Mouse (Mus musculus) limb, embryonic 10.5 days (tissue): ENCODE data around the gene Hmg20a. TPM values are rescaled to one million over a fixed set of nuclear protein-coding genes. Genes with fewer than 3 reads are reported as not detected.
A peak's percentile ranks its signal among the peaks of the same experiment; 100 is the strongest.

Source experiments
- DNase-seq: peaks from one replicate; pipeline ENCODE4 v3.0.0-alpha.2; 2017; ENCODE audit warnings: low spot score
- H3K27ac ChIP-seq: fragments of 300-500 bp; sonication (generic); 2 replicates; pipeline ENCODE4 v1.5.1; 2016; ENCODE audit warnings: mild to moderate bottlenecking
- H3K27me3 ChIP-seq: fragments of 300-500 bp; sonication (generic); 2 replicates; pipeline ENCODE4 v1.6.1; 2016; ENCODE audit warnings: low read depth, mild to moderate bottlenecking; ENCODE audit not compliant: poor library complexity, severe bottlenecking
- H3K36me3 ChIP-seq: fragments of 300-500 bp; sonication (generic); 2 replicates; pipeline ENCODE4 v1.6.1; 2016; ENCODE audit warnings: mild to moderate bottlenecking, moderate library complexity
- H3K4me1 ChIP-seq: fragments of 300-500 bp; sonication (generic); 2 replicates; pipeline ENCODE4 v1.6.1; 2016
- H3K4me3 ChIP-seq: fragments of 300-500 bp; sonication (generic); 2 replicates; pipeline ENCODE4 v1.5.1; 2016; ENCODE audit warnings: mild to moderate bottlenecking, moderate library complexity
- H3K9me3 ChIP-seq: fragments of 300-500 bp; sonication (generic); replicated peaks from 2 replicates; pipeline ENCODE4 v1.6.1; 2016; ENCODE audit warnings: mild to moderate bottlenecking
- WGBS: fragments of 180-500 bp; shearing (Covaris S2); methylation state at CpG from one replicate; pipeline ENCODE4 v1.1.7; 2016; 5-methylcytosine and 5-hydroxymethylcytosine counted together
- polyA plus RNA-seq: library from polyadenylated mRNA; unstranded; fragments of >200 nt; fragmentation: Nextera tagmentation; extraction: Ambion mirVana; gene quantifications from 2 replicates; pipeline ENCODE4 v1.2.1, GENCODE M21; 2016

Gene Hmg20a
- polyA plus RNA-seq, 1 experiment from 2014 or later: 67.5 TPM

DNA sequence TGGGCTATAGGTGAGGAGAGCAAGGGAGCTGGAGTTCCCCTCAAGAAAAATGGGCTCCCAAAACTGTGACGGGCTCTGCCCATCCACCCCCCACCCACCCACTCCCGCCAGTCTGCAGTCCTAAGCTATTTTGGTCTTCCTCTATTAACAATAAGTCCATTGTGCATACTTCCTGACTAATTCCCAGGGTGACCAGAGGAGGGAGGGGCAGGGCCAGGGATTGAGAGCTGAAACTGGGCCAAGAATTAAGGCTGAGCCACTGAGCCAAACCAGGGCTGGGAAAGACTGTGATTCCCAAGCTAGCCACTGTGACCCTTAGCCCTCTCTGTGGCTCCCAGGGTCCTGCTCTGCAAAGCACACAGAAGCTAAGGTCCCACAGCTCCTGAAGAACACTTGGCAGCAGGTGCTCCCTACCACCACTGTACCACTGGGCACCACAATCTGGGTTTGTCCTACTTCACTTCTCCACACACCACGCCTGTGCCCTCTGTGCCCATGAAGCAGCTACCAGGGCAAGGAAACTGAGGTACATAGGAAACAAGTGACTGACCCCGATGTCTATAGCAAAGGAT lies 98.4 kb downstream of the Hmg20a start:
- DNase-seq: no peak
- no peaks in the 10 kb centered on the region for H3K27me3 ChIP-seq
- no peak overlapping the region for H3K4me3 ChIP-seq
- no peaks in the 10 kb centered on the region for H3K9me3 ChIP-seq
- WGBS: 78% methylated on average over 4 of the region's 4 CpGs
- no peaks in the 10 kb centered on the region for H3K36me3 ChIP-seq
- H3K4me1 ChIP-seq: peaks cover 18% of the 10 kb centered on the region
- peak overlapping the region; percentile 36 for H3K27ac ChIP-seq

DNA sequence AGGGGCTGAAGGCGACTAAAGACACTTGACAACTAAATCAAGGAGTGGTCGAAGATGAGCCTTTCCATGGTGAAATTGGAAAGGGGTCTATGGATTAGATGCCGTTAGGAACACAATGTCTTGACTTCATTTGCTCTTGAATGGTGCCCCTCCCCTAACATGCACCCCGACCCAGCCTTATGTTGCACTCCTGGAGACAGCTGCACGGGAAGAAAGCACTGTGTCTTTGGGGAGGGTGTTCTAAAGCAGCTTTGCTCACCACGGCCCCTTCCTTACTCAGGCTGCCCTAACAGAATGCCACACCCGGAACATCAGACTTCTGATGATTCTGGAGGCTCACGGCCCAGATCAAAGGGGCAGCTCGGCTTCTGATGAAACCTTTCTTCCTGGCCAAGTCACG lies 103.9 kb downstream of the Hmg20a start:
- 50% methylated on average over 10 of the region's 10 CpGs for WGBS
- DNase-seq: no peak

DNA sequence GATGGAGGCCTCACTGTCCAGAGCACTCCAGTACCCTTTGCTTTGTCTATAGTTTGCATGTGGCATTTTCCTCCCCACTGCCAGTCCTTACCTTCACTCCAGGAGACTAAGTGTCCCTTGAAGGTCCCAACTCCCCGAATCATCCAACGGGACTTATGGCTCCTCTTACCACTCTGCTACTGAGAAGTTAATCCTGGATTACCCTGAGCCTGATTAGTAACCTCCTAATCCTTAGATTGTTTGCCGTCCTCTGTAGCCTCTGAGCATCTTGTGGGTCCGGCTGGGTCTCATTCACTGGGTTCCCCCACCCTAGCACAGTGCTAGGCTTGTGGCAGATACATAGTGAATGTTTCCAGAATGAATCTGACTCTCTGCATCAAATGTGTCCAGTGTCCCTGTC lies 109.5 kb downstream of the Hmg20a start:
- no peaks in the 10 kb centered on the region for H3K9me3 ChIP-seq
- DNase-seq: no peak
- H3K4me3 ChIP-seq: no peak overlapping the region
- no peaks in the 10 kb centered on the region for H3K27me3 ChIP-seq
- H3K4me1 ChIP-seq: no peaks in the 10 kb centered on the region
- H3K27ac ChIP-seq: no peak overlapping the region
- 88% methylated on average over 4 of the region's 4 CpGs for WGBS
- H3K36me3 ChIP-seq: no peaks in the 10 kb centered on the region

More for the DNA sequence above, 103.9 kb downstream of the Hmg20a start:
- Histone ChIP-seq H3K27ac (no peak overlapping the region), H3K36me3 (no peaks in the 10 kb centered on the region), H3K4me3 (no peak overlapping the region), H3K9me3 (no peaks in the 10 kb centered on the region), H3K27me3 (no peaks in the 10 kb centered on the region), H3K4me1 (peaks cover under 1% of the 10 kb centered on the region; the same call in 1 of the 2 replicates)

DNA sequence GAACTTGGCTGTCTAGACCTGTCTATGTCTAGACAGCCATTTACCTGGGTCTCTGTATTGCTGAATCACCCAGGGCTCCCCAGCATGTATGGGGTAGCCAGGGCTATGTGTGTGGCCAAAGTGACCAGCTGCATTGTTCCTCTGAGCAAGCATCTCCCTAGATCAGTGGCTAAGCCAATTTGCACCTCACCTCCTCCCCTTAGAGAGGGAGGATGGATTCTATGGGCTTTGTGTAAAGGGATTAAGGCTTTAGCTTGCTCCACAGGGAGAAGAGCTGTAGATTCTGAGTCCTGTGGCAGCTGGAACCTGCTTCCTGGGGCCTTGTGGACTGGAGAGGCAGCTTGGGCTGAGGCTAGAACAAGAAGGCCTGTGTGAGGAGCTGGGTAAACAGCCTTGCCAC lies 113.6 kb downstream of the Hmg20a start:
- no peak overlapping the region for H3K27ac ChIP-seq
- no peaks in the 10 kb centered on the region for H3K36me3 ChIP-seq
- no peak for DNase-seq
- no peak overlapping the region for H3K4me3 ChIP-seq
- H3K27me3 ChIP-seq: peaks cover 21% of the 10 kb centered on the region; the same call in 1 of the 2 replicates
- H3K4me1 ChIP-seq: peaks cover 24% of the 10 kb centered on the region
- no peaks in the 10 kb centered on the region for H3K9me3 ChIP-seq

DNA sequence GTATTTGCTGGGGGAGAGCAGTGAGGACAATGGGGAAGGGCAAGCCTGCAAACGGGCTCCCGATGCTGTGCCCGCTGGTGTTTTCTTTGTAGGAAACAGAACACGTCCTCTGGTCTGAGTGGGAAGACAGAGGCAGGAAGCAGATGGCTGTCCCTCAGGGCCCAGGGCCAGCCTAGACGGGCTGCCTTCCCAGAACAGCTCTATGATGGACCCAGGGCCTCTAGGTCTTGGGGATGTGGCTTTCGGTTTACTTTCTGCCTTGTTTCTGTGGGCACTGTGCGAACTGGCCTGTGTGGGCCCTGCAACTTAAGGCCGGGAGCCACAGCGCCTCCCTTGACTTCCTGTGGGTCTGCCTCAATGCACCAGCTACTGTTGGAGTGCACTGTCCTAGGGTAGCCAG lies 115.5 kb downstream of the Hmg20a start:
- peaks cover 40% of the 10 kb centered on the region for H3K27me3 ChIP-seq
- no peak overlapping the region for H3K4me3 ChIP-seq
- WGBS: 76% methylated on average over 9 of the region's 9 CpGs
- H3K4me1 ChIP-seq: peaks cover 25% of the 10 kb centered on the region
- peak overlapping the region; percentile 66; the same call in 1 of the 2 replicates for H3K27ac ChIP-seq
- no peaks in the 10 kb centered on the region for H3K36me3 ChIP-seq
- no peak for DNase-seq
- H3K9me3 ChIP-seq: no peaks in the 10 kb centered on the region

DNA sequence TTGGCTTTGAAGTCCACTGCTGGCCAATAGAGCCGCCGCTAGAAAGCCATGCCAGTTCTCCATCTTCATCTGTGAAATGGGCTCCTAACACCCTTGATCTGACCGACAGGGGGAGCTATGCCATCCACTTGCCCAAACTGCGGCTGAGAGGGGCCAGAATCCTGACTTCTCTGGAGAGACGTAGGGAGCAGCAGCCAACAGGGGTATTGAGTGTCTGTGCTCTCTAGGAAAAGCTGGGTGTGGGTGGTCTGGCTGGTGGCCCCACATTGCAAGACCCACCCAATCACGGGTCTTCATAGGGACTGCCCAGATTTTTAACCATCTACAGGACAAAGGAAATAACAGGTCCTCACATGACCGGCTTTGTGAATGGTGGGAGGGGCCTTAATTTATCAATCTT lies 116.3 kb downstream of the Hmg20a start:
- Histone ChIP-seq H3K27me3 (peaks cover 45% of the 10 kb centered on the region), H3K9me3 (no peaks in the 10 kb centered on the region), H3K4me1 (peaks cover 33% of the 10 kb centered on the region), H3K27ac (peak overlapping the region; percentile 66), H3K4me3 (no peak overlapping the region), H3K36me3 (no peaks in the 10 kb centered on the region)
- no peak for DNase-seq
- WGBS: 51% methylated on average over 7 of the region's 7 CpGs

DNA sequence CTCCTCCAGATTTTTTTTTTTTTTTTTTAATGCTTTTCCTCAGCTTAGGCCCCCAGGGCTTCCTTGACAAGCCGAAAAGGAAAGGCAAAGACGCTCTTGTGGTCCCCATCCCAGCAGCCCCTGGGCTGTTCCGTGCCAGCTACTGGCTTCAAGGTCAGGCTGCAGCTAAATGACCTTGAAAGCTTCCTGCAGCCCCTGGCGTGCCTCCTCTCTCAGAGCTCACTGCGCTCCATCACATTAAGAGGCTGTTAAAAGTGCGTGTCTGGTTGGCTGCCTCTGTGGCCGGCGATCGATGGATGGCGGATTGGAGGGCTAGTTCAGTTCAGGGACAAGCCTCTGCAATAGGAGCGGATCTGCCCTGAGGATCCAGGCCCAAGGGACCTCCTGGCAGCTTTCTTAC lies 117.0 kb downstream of the Hmg20a start:
- Histone ChIP-seq H3K4me3 (peak overlapping the region; percentile 14; the same call in 1 of the 2 replicates), H3K27ac (peak overlapping the region; percentile 66; the same call in 1 of the 2 replicates), H3K27me3 (peaks cover 45% of the 10 kb centered on the region), H3K36me3 (no peaks in the 10 kb centered on the region), H3K9me3 (no peaks in the 10 kb centered on the region), H3K4me1 (peaks cover 40% of the 10 kb centered on the region)
- peak; percentile 55 for DNase-seq
- WGBS: 29% methylated on average over 11 of the region's 11 CpGs

DNA sequence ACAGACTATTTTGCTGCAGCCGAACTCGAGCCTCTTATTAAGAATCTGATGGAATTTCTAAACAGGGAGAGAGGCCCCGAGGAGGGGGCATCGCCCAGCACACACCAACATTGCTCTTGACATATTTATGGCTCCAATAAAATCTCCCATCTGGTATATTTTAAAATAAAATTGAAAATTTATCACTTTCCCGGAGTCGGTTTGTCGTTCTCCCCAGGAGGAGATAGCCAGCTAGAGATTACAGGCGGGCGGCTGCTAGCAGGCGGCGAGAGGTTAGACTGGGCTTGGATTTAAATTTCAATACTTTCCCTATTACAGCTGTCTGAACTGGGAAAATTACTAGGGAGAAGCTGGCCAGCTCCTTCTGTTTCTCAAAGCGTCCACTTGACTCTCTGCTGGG lies 121.6 kb downstream of the Hmg20a start:
- no peak for DNase-seq
- no peaks in the 10 kb centered on the region for H3K9me3 ChIP-seq
- no peak overlapping the region for H3K4me3 ChIP-seq
- H3K27ac ChIP-seq: peak overlapping the region; percentile 19; the same call in 1 of the 2 replicates
- 38% methylated on average over 12 of the region's 12 CpGs for WGBS
- peaks cover 31% of the 10 kb centered on the region for H3K4me1 ChIP-seq
- H3K36me3 ChIP-seq: no peaks in the 10 kb centered on the region
- H3K27me3 ChIP-seq: peaks cover 54% of the 10 kb centered on the region

DNA sequence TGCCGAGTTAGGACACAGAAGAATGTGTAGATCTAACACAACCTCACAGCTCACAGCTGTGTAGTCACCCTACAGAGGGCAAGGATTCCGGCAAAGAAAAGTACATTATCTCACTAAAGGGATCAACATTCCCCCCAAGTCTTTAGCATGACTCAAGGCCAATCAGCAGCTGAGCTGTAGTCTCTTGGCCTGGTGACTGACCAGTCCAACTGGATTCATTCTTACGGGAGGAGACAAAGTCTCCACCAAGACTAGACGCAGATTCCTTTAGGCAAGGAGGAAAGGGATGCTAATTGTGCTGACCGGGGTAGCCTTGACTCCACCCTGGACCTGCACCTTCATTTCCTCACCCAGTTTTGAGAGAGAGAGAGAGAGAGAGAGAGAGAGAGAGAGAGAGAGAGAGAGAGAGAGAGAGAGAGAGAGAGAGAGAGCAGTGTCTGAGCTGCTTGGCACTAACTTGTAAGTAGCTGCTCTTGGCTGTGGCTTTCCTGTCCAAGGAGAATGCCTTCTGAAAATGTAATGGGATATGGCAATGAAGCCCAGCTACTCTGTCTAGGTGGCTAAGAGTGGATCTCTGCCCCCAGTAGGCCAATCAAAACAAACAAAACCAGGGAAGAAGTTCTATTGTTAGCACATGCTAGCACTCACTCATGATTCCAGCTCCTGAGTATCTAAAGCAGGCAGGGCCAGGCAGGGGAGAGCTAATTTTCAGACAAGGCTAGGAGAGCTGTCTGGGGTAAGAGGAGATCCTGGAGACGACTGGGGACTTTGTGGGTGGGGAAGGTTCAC lies 126.5 kb downstream of the Hmg20a start:
- Histone ChIP-seq H3K4me3 (no peak overlapping the region), H3K36me3 (no peaks in the 10 kb centered on the region), H3K4me1 (peaks cover 34% of the 10 kb centered on the region), H3K27me3 (peaks cover 28% of the 10 kb centered on the region), H3K9me3 (no peaks in the 10 kb centered on the region), H3K27ac (no peak overlapping the region)
- WGBS: 72% methylated on average over 6 of the region's 6 CpGs
- DNase-seq: no peak

Other genes with a start within 250 kb of the Hmg20a start
- gene Peak1, start 542 bp upstream of the Hmg20a start, polyA plus RNA-seq: 5.3 and 6.1 TPM in 2 replicates